Comparison of ENCODE assay signal across 32 mouse cellular contexts in genomic region chr11:121791991-121792390, GRCm38 (mm10). TPM values are rescaled to one million over a fixed set of nuclear protein-coding genes. Genes with fewer than 3 reads are reported as not detected.
DNase-seq lines count a peak whose midpoint lies in the region; ATAC-seq and TF ChIP-seq lines count a peak whose summit lies in the region.
"Had no signal": no experiment of that assay in that cellular context is flagged by ENCODE, and none has a peak within 500 bp of the region (broad histone marks: within the 10 kb centered on the region; RNA-seq: fewer than 3 reads in every experiment).

No protein-coding gene starts in this region.

- no peaks in the 10 kb centered on the region for H3K27me3 ChIP-seq in embryonic facial prominence, embryonic 13.5 days
- no peaks in the 10 kb centered on the region for H3K27me3 ChIP-seq in embryonic facial prominence, embryonic 10.5 days (replicated peaks; ENCODE audit: low read depth, poor library complexity, severe bottlenecking)
- no peaks in the 10 kb centered on the region for H3K27me3 ChIP-seq in kidney, adult 2 months (replicated peaks; ENCODE audit: control insufficient read depth, insufficient read depth, low read length)
- H3K27me3 ChIP-seq: CH12.LX; embryonic facial prominence, embryonic 12.5 days; embryonic facial prominence, embryonic 15.5 days; forebrain, embryonic 12.5 days; Patski had no signal

- H3K4me2 ChIP-seq in embryonic facial prominence, embryonic 13.5 days, result no peak overlapping the region
- H3K4me2 ChIP-seq: embryonic facial prominence, embryonic 12.5 days; embryonic facial prominence, embryonic 15.5 days; forebrain, embryonic 12.5 days had no signal

- ATAC-seq in embryonic facial prominence, embryonic 13.5 days (ENCODE audit: insufficient number of reproducible peaks, insufficient read depth, low FRiP score, low TSS enrichment, low read depth), result no peak
- ATAC-seq: activated CD4-positive, CD25-positive, alpha-beta regulatory T cell, adult 4 months; CD4-positive, CD25-positive, alpha-beta regulatory T cell, adult 4 months; forebrain, embryonic 14.5 days; forebrain, embryonic 16.5 days; Patski had no signal

- no peak for TF ChIP-seq POLR2A in kidney, adult 2 months (IDR thresholded peaks at IDR 0.05; ENCODE audit: low read depth, low read length)

- 56% methylated on average over 1 of the region's 1 CpGs for WGBS in embryonic facial prominence, embryonic 13.5 days
- 58% methylated on average over 1 of the region's 1 CpGs for WGBS in embryonic facial prominence, embryonic 10.5 days
- 43% methylated on average over 1 of the region's 1 CpGs for WGBS in kidney, adult 2 months

- 0 out of 2 replicates have a peak overlapping the region, but pooled peaks have one; percentile 4 for H3K27ac ChIP-seq in embryonic facial prominence, embryonic 13.5 days
- no peak overlapping the region for H3K27ac ChIP-seq in embryonic facial prominence, embryonic 10.5 days (replicated peaks)
- peak overlapping the region; percentile 96 for H3K27ac ChIP-seq in kidney, adult 2 months (ENCODE audit: insufficient read depth, low read depth, low read length)
- H3K27ac ChIP-seq in brown adipose tissue, adult 24 weeks (replicated peaks; ENCODE audit: low read depth, low read length), result peak overlapping the region; percentile 15; the same call in 1 of the 2 replicates
- H3K27ac ChIP-seq: embryonic facial prominence, embryonic 12.5 days; forebrain, embryonic 10.5 days; forebrain, embryonic 12.5 days had no signal

- TF ChIP-seq CTCF in kidney, adult 2 months (conservative IDR thresholded peaks at IDR 0.05; ENCODE audit: insufficient read depth, insufficient read length, low read depth, low read length), result no peak

- H3K4me3 ChIP-seq in embryonic facial prominence, embryonic 13.5 days, result no peak overlapping the region
- H3K4me3 ChIP-seq in embryonic facial prominence, embryonic 10.5 days, result no peak overlapping the region
- no peak overlapping the region for H3K4me3 ChIP-seq in kidney, adult 2 months (ENCODE audit: insufficient read depth, low read depth, low read length)
- no peak overlapping the region for H3K4me3 ChIP-seq in brown adipose tissue, adult 24 weeks (ENCODE audit: insufficient read depth, low read depth, low read length)
- H3K4me3 ChIP-seq: embryonic facial prominence, embryonic 12.5 days; embryonic facial prominence, embryonic 15.5 days; erythroblast, embryonic 14.5 days; forebrain, embryonic 10.5 days; forebrain, embryonic 12.5 days had no signal

- no peaks in the 10 kb centered on the region for H3K9me3 ChIP-seq in embryonic facial prominence, embryonic 13.5 days
- H3K9me3 ChIP-seq in embryonic facial prominence, embryonic 10.5 days, result no peaks in the 10 kb centered on the region
- H3K9me3 ChIP-seq: embryonic facial prominence, embryonic 12.5 days; embryonic facial prominence, embryonic 15.5 days; forebrain, embryonic 10.5 days; forebrain, embryonic 12.5 days; G1E had no signal

- H3K9ac ChIP-seq in embryonic facial prominence, embryonic 13.5 days, result no peak overlapping the region
- H3K9ac ChIP-seq: embryonic facial prominence, embryonic 12.5 days; embryonic facial prominence, embryonic 15.5 days; forebrain, embryonic 12.5 days had no signal

- no peaks in the 10 kb centered on the region for H3K36me3 ChIP-seq in embryonic facial prominence, embryonic 13.5 days
- no peaks in the 10 kb centered on the region for H3K36me3 ChIP-seq in embryonic facial prominence, embryonic 10.5 days (replicated peaks)
- H3K36me3 ChIP-seq in kidney, adult 2 months (ENCODE audit: control insufficient read depth, insufficient read depth, low read length), result no peaks in the 10 kb centered on the region
- H3K36me3 ChIP-seq: embryonic facial prominence, embryonic 12.5 days; embryonic facial prominence, embryonic 15.5 days; forebrain, embryonic 10.5 days; forebrain, embryonic 12.5 days; G1E had no signal

- no peak for DNase-seq in embryonic facial prominence, embryonic 10.5 days (ENCODE audit: low spot score)
- peak; percentile 90 for DNase-seq in heart, adult 11 months
- no peak for DNase-seq in heart, adult 8-10 months (ENCODE audit: low spot score)
- no peak for DNase-seq in kidney, adult 2 months
- DNase-seq in kidney, postnatal 14 days, result no peak
- DNase-seq: adrenal gland, adult 8-10 months; adrenal gland, postnatal 14 days; adrenal gland, postnatal 36 days; B cell, adult 2 months; cerebellum, adult 11 months; cerebellum, adult 18-20 months; cerebellum, adult 8-10 months; cerebellum, adult 9-11 months; cerebellum, postnatal 14 days; cerebellum, postnatal 36 days; embryo, embryonic 11 days had no signal

- peaks cover 30% of the 10 kb centered on the region for H3K4me1 ChIP-seq in embryonic facial prominence, embryonic 13.5 days
- H3K4me1 ChIP-seq in embryonic facial prominence, embryonic 10.5 days, result peaks cover 22% of the 10 kb centered on the region
- H3K4me1 ChIP-seq in kidney, adult 2 months (ENCODE audit: control insufficient read depth, insufficient read depth, low read length), result peaks cover 3% of the 10 kb centered on the region; the same call in 1 of the 2 replicates
- peaks cover 6% of the 10 kb centered on the region for H3K4me1 ChIP-seq in brown adipose tissue, adult 24 weeks (ENCODE audit: control insufficient read depth, insufficient read depth, insufficient read length, low read length)
- H3K4me1 ChIP-seq: forebrain, embryonic 12.5 days had no signal

RNA-seq across cellular contexts. Expression of gene Ptchd3, which starts 38.1 kb away (rescaled TPM):
- not detected in 2 replicates for polyA plus RNA-seq in embryonic facial prominence, embryonic 13.5 days (2015; fragmentation: Nextera tagmentation; extraction: Ambion mirVana)
- polyA plus RNA-seq in embryonic facial prominence, embryonic 10.5 days (2016; fragmentation: Nextera tagmentation; extraction: Ambion mirVana), result not detected in 2 replicates
- under 1 TPM; 0.16 to 0.34 (median 0.18) TPM for total RNA-seq in heart, adult 8-10 months (2022)
- polyA plus RNA-seq in kidney, adult 2 months (2012; rRNA removed), result not detected in 2 replicates
- not detected in 2 replicates for polyA plus RNA-seq in brown adipose tissue, adult 24 weeks (2012; ENCODE audit: insufficient read depth, insufficient read length, missing spikeins)
- total RNA-seq: adrenal gland, adult 18-20 months; adrenal gland, adult 8-10 months; adrenal gland, postnatal 14 days; adrenal gland, postnatal 36 days; CH12.LX; common myeloid progenitor, adult 5-6 weeks had no signal
- polyA plus RNA-seq: activated CD4-positive, CD25-positive, alpha-beta regulatory T cell, adult 4 months; CD4-positive, CD25-positive, alpha-beta regulatory T cell, adult 4 months; embryonic facial prominence, embryonic 12.5 days; erythroblast, embryonic 14.5 days; forebrain, embryonic 10.5 days; forebrain, embryonic 12.5 days; forebrain, embryonic 14.5 days; forebrain, embryonic 16.5 days; G1E; Patski had no signal
